Mouse (Mus musculus) forebrain, embryonic 13.5 days (tissue): ENCODE measurements around the gene Scgn. TPM values are rescaled to one million over a fixed set of nuclear protein-coding genes. Genes with fewer than 3 reads are reported as not detected.

Source experiments
- ATAC-seq: fragments of 200-750 bp; cut with Nextera tagmentation; 2 replicates; pipeline ENCODE4 v1.8.0; 2017
- H3K27ac ChIP-seq: fragments of 300-500 bp; sonication (generic); 2 replicates; pipeline ENCODE4 v1.5.1; 2015; ENCODE audit warnings: inconsistent platforms, mild to moderate bottlenecking, moderate library complexity
- H3K27me3 ChIP-seq: fragments of 300-500 bp; sonication (generic); 2 replicates; pipeline ENCODE4 v1.6.1; 2015; ENCODE audit warnings: mild to moderate bottlenecking, inconsistent platforms
- H3K36me3 ChIP-seq: fragments of 300-500 bp; sonication (generic); 2 replicates; pipeline ENCODE4 v1.6.1; 2015; ENCODE audit warnings: mild to moderate bottlenecking, inconsistent platforms; ENCODE audit not compliant: poor library complexity, severe bottlenecking
- H3K4me1 ChIP-seq: fragments of 300-500 bp; sonication (generic); 2 replicates; pipeline ENCODE4 v1.6.1; 2015; ENCODE audit warnings: inconsistent platforms
- H3K4me2 ChIP-seq: fragments of 300-500 bp; sonication (generic); 2 replicates; pipeline ENCODE4 v1.6.1; 2015; ENCODE audit warnings: inconsistent platforms, mild to moderate bottlenecking, moderate library complexity
- H3K4me3 ChIP-seq: fragments of 300-500 bp; sonication (generic); 2 replicates; pipeline ENCODE4 v1.5.1; 2015; ENCODE audit warnings: mild to moderate bottlenecking, inconsistent platforms
- H3K9ac ChIP-seq: fragments of 300-500 bp; sonication (generic); 2 replicates; pipeline ENCODE4 v1.6.1; 2015; ENCODE audit warnings: mild to moderate bottlenecking, inconsistent platforms
- H3K9me3 ChIP-seq: fragments of 300-500 bp; sonication (generic); replicated peaks from 2 replicates; pipeline ENCODE4 v1.6.1; 2016; ENCODE audit warnings: inconsistent platforms
- WGBS: fragments of 180-500 bp; shearing (Covaris S2); methylation state at CpG from one replicate; pipeline ENCODE4 v1.1.7; 2015; 5-methylcytosine and 5-hydroxymethylcytosine counted together
- polyA plus RNA-seq: library from polyadenylated mRNA; unstranded; fragments of >200 nt; fragmentation: Nextera tagmentation; extraction: Ambion mirVana; gene quantifications from 2 replicates; pipeline ENCODE4 v1.2.1, GENCODE M21; 2015

Gene Scgn
- 2.1 and 2.6 TPM in 2 replicates for polyA plus RNA-seq

GRCm38 (mm10) chr13:23990928-23991327, at the start of gene Scgn:
Scgn (minus strand) TSS chr13:23991214.
- peak within 1 kb of the TSS; percentile 59 for H3K4me2 ChIP-seq
- peak within 1 kb of the TSS; percentile 4; the same call in 1 of the 2 replicates for H3K9ac ChIP-seq
- under 1% methylated on average over 20 of the region's 20 CpGs for WGBS
- H3K36me3 ChIP-seq = no peaks in the 10 kb centered on the region
- H3K27me3 ChIP-seq = peaks cover 38% of the 10 kb centered on the region
- H3K4me3 ChIP-seq = peak within 1 kb of the TSS; percentile 26
- H3K27ac ChIP-seq = no peak within 1 kb of the TSS
- H3K9me3 ChIP-seq = no peaks in the 10 kb centered on the region
- 0 out of 2 replicates have a peak, but pooled peaks have one; percentile 34 for ATAC-seq
- H3K4me1 ChIP-seq = peaks cover 18% of the 10 kb centered on the region

DNA sequence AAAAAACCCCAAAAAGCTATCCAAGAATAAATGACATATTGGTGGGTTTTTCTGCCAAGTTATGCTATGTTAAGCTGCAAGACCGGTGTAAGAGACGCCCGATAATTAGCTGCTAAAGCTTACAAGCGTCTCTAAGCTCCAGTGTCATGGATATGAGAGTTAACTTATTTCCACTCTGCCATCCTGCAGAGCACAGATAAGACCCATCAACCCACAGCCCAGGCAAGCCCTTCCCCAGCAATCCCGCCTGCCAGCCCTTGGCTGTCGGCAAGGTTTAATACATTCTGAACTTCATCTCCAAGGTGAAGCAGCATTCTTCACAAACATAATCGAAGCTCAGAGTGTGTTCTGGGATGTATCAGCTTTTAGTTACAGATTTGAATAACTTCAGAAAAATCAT, 49.2 kb upstream of the Scgn start:
- Histone ChIP-seq H3K36me3 (peaks cover 5% of the 10 kb centered on the region; the same call in 1 of the 2 replicates), H3K27me3 (no peaks in the 10 kb centered on the region), H3K9me3 (no peaks in the 10 kb centered on the region), H3K4me2 (no peak overlapping the region), H3K4me1 (peaks cover 10% of the 10 kb centered on the region), H3K4me3 (no peak overlapping the region), H3K9ac (no peak overlapping the region), H3K27ac (no peak overlapping the region)
- ATAC-seq = no peak
- whole genome bisulfite sequencing = 84% methylated on average over 7 of the region's 7 CpGs

DNA sequence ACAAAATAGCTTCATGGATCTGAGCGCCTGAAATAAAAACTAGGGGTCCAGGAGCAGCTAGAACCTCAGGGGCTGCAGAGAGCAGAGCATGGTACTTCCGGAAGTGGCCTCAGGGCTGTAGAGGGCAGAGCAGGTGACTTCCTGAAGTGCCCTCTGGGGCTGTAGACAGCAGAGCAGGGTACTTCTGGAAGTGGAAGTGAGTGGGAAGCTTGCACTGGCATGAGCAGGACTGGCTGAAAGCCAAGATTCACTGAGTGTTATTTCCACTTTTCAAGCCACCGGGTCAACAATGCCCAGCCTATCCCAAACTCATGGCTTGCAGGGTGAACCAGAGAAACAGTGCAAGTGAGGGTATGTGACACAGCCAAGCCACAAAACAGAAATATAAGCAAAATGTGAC, 46.5 kb upstream of the Scgn start:
- no peak for ATAC-seq
- H3K4me3 ChIP-seq = no peak overlapping the region
- H3K27ac ChIP-seq = no peak overlapping the region
- peaks cover 5% of the 10 kb centered on the region; the same call in 1 of the 2 replicates for H3K36me3 ChIP-seq
- no peaks in the 10 kb centered on the region for H3K4me1 ChIP-seq
- no peaks in the 10 kb centered on the region for H3K27me3 ChIP-seq
- no peak overlapping the region for H3K9ac ChIP-seq
- 81% methylated on average over 3 of the region's 3 CpGs for WGBS
- no peak overlapping the region for H3K4me2 ChIP-seq
- H3K9me3 ChIP-seq = no peaks in the 10 kb centered on the region

GRCm38 (mm10) chr13:24036150-24036549, 45.1 kb upstream of the Scgn start:
- Histone ChIP-seq H3K4me1 (no peaks in the 10 kb centered on the region), H3K9ac (no peak overlapping the region), H3K4me3 (no peak overlapping the region), H3K27me3 (no peaks in the 10 kb centered on the region), H3K4me2 (no peak overlapping the region), H3K36me3 (peaks cover 4% of the 10 kb centered on the region; the same call in 1 of the 2 replicates), H3K9me3 (no peaks in the 10 kb centered on the region), H3K27ac (no peak overlapping the region)
- WGBS = 76% methylated on average over 18 of the region's 18 CpGs
- ATAC-seq = no peak

- no peak overlapping the region for H3K4me3 ChIP-seq
- H3K9ac ChIP-seq = no peak overlapping the region
- no peaks in the 10 kb centered on the region for H3K9me3 ChIP-seq
- 72% methylated on average over 5 of the region's 5 CpGs for WGBS
- no peak overlapping the region for H3K4me2 ChIP-seq
- H3K4me1 ChIP-seq = no peaks in the 10 kb centered on the region
- H3K27me3 ChIP-seq = no peaks in the 10 kb centered on the region
- no peak overlapping the region for H3K27ac ChIP-seq
- H3K36me3 ChIP-seq = peaks cover 6% of the 10 kb centered on the region; the same call in 1 of the 2 replicates
- ATAC-seq = peak; percentile 75; the same call in 1 of the 2 replicates
Observed at GRCm38 (mm10) chr13:24027191-24028170, 36.5 kb upstream of the Scgn start.

GRCm38 (mm10) chr13:24018515-24018914, 27.5 kb upstream of the Scgn start:
- Histone ChIP-seq H3K4me2 (no peak overlapping the region), H3K9me3 (no peaks in the 10 kb centered on the region), H3K4me3 (no peak overlapping the region), H3K27ac (no peak overlapping the region), H3K36me3 (0 out of 2 replicates have a peak, but pooled peaks cover 3% of the 10 kb centered on the region), H3K9ac (no peak overlapping the region), H3K4me1 (no peaks in the 10 kb centered on the region), H3K27me3 (no peaks in the 10 kb centered on the region)
- 86% methylated on average over 4 of the region's 4 CpGs for WGBS
- ATAC-seq = no peak

DNA sequence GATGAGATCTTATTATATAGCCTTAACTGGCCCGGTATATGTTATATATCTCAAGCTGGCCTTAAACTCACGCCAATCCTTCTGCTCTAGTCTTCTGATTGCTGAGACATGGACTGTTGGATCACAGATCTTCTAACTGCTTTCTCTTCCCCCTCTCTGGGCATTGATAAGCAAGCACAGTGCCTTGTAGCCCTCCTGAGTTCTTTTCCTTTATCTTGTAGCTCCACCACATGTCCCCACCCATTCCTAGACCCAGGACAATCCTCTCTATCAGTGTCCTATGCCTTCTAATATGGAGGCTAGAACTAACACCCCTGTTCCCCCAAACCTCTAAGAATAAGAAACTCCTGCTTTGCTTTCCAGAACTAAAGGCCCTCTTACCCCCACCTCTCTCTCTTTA, 14.5 kb upstream of the Scgn start:
- H3K27me3 ChIP-seq = no peaks in the 10 kb centered on the region
- H3K36me3 ChIP-seq = peaks cover 5% of the 10 kb centered on the region; the same call in 1 of the 2 replicates
- no peak overlapping the region for H3K4me3 ChIP-seq
- H3K9ac ChIP-seq = no peak overlapping the region
- H3K27ac ChIP-seq = no peak overlapping the region
- ATAC-seq = no peak
- H3K4me1 ChIP-seq = no peaks in the 10 kb centered on the region
- H3K9me3 ChIP-seq = no peaks in the 10 kb centered on the region
- H3K4me2 ChIP-seq = no peak overlapping the region
- WGBS = 84% methylated on average over 2 of the region's 2 CpGs

- Histone ChIP-seq H3K27me3 (no peaks in the 10 kb centered on the region; the same call in 1 of the 2 replicates), H3K27ac (no peak overlapping the region), H3K9ac (no peak overlapping the region), H3K4me3 (no peak overlapping the region), H3K4me1 (no peaks in the 10 kb centered on the region), H3K36me3 (no peaks in the 10 kb centered on the region), H3K4me2 (no peak overlapping the region), H3K9me3 (no peaks in the 10 kb centered on the region)
- ATAC-seq = no peak
- 71% methylated on average over 2 of the region's 2 CpGs for WGBS
Observed at GRCm38 (mm10) chr13:24001797-24002196, 10.8 kb upstream of the Scgn start.

DNA sequence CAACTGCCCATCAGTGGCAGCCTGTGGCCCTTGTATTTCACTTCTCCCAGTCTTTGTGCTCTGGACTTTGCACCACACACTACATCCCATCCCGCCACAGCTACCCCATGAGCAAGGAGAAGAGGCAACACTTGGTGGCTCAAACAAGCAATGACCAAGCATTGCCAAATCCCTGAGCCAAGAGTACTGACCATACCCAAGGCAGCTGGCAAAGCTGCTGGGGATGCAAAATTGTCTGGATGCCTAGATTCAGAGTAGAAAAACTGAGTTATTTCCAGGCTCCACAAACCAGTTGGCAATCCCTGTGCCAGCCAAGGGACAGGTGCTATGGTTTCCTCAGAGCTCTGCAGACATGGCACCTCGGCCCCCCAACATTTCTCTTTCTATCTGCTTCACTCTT, 10.1 kb upstream of the Scgn start:
- no peaks in the 10 kb centered on the region for H3K36me3 ChIP-seq
- H3K9me3 ChIP-seq = no peaks in the 10 kb centered on the region
- ATAC-seq = no peak
- H3K9ac ChIP-seq = no peak overlapping the region
- no peak overlapping the region for H3K27ac ChIP-seq
- 86% methylated on average over 2 of the region's 2 CpGs for WGBS
- no peak overlapping the region for H3K4me3 ChIP-seq
- no peaks in the 10 kb centered on the region for H3K4me1 ChIP-seq
- no peaks in the 10 kb centered on the region; the same call in 1 of the 2 replicates for H3K27me3 ChIP-seq
- no peak overlapping the region for H3K4me2 ChIP-seq

- Histone ChIP-seq H3K4me1 (peaks cover 5% of the 10 kb centered on the region), H3K27me3 (peaks cover 4% of the 10 kb centered on the region; the same call in 1 of the 2 replicates), H3K27ac (no peak overlapping the region), H3K9ac (no peak overlapping the region), H3K4me2 (no peak overlapping the region), H3K9me3 (no peaks in the 10 kb centered on the region), H3K4me3 (no peak overlapping the region), H3K36me3 (no peaks in the 10 kb centered on the region)
- 87% methylated on average over 2 of the region's 2 CpGs for WGBS
- ATAC-seq = no peak
Observed at GRCm38 (mm10) chr13:23998826-23999225, 7.8 kb upstream of the Scgn start.

DNA sequence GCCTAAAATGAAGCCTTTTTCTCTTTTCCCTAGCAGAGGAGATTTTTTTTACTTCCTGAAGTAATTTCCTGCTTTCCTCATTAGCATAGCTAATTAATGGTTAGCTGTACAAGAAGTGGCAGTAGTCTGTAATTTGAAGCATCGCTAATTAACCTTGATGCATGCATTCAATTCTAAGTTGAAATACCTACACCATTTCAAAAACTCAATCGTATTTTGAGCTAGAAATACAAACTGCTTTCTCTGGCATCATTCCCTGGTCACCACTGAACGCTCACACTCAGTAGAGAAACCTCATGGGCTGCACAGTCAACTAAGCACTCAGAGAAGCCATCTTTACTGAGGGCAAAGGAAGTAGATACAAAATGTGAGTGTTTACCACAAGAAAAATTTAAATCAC, 3.7 kb upstream of the Scgn start:
- H3K9me3 ChIP-seq = no peaks in the 10 kb centered on the region
- peaks cover 18% of the 10 kb centered on the region for H3K4me1 ChIP-seq
- H3K4me2 ChIP-seq = no peak overlapping the region
- no peak overlapping the region for H3K4me3 ChIP-seq
- H3K9ac ChIP-seq = no peak overlapping the region
- WGBS = 38% methylated on average over 3 of the region's 3 CpGs
- peaks cover 34% of the 10 kb centered on the region for H3K27me3 ChIP-seq
- no peak for ATAC-seq
- no peaks in the 10 kb centered on the region for H3K36me3 ChIP-seq
- H3K27ac ChIP-seq = no peak overlapping the region

GRCm38 (mm10) chr13:23994024-23994423, 3.0 kb upstream of the Scgn start:
- H3K4me1 ChIP-seq = peaks cover 18% of the 10 kb centered on the region
- peaks cover 34% of the 10 kb centered on the region for H3K27me3 ChIP-seq
- H3K27ac ChIP-seq = no peak overlapping the region
- no peak overlapping the region for H3K4me2 ChIP-seq
- H3K4me3 ChIP-seq = no peak overlapping the region
- H3K9ac ChIP-seq = no peak overlapping the region
- WGBS = 20% methylated on average over 9 of the region's 9 CpGs
- H3K9me3 ChIP-seq = no peaks in the 10 kb centered on the region
- ATAC-seq = no peak
- no peaks in the 10 kb centered on the region for H3K36me3 ChIP-seq
